Comparison of ENCODE assay signal across 24 mouse cellular contexts in genomic region chr8:60167716-60168272, GRCm38 (mm10).
DNase-seq lines count a peak whose midpoint lies in the region; ATAC-seq lines count a peak whose summit lies in the region.
"Had no signal": no experiment of that assay in that cellular context is flagged by ENCODE, and none has a peak within 500 bp of the region (broad histone marks: within the 10 kb centered on the region; RNA-seq: fewer than 3 reads in every experiment).

No protein-coding gene starts in this region.

- no peak for ATAC-seq in hindbrain, embryonic 11.5 days (ENCODE audit: low FRiP score)
- ATAC-seq in hindbrain, embryonic 14.5 days (ENCODE audit: low FRiP score): no peak
- ATAC-seq in midbrain, embryonic 16.5 days: peak; percentile 39; the same call in 1 of the 2 replicates
- ATAC-seq: CD4-positive, CD25-positive, alpha-beta regulatory T cell, adult 4 months; forebrain, embryonic 15.5 days had no signal

- no peaks in the 10 kb centered on the region for H3K36me3 ChIP-seq in hindbrain, embryonic 11.5 days (ENCODE audit: control insufficient read depth, insufficient read depth, low read length)
- no peaks in the 10 kb centered on the region for H3K36me3 ChIP-seq in hindbrain, embryonic 14.5 days (replicated peaks; ENCODE audit: control insufficient read depth, insufficient read depth)
- no peaks in the 10 kb centered on the region for H3K36me3 ChIP-seq in midbrain, embryonic 16.5 days (ENCODE audit: control insufficient read depth, insufficient read depth, low read length)
- H3K36me3 ChIP-seq: embryonic facial prominence, embryonic 13.5 days; forebrain, embryonic 15.5 days; G1E; heart, embryonic 10.5 days; hindbrain, embryonic 13.5 days had no signal

- H3K4me3 ChIP-seq in hindbrain, embryonic 11.5 days (ENCODE audit: low read depth, low read length): no peak overlapping the region
- H3K4me3 ChIP-seq in hindbrain, embryonic 14.5 days (replicated peaks; ENCODE audit: low read length): no peak overlapping the region
- no peak overlapping the region for H3K4me3 ChIP-seq in midbrain, embryonic 16.5 days (ENCODE audit: low read depth, low read length)
- H3K4me3 ChIP-seq: embryonic facial prominence, embryonic 13.5 days; forebrain, embryonic 15.5 days; heart, embryonic 10.5 days; hindbrain, embryonic 13.5 days had no signal

- peak; percentile 3 for DNase-seq in embryo, embryonic 10.5 days (ENCODE audit: low spot score)
- DNase-seq in embryo, embryonic 10 days (ENCODE audit: low spot score): no peak
- peak; percentile 1 for DNase-seq in hindbrain, embryonic 11.5 days (ENCODE audit: low spot score)
- DNase-seq in hindbrain, embryonic 14.5 days (ENCODE audit: low spot score): no peak
- peak; percentile 2 for DNase-seq in retina, embryonic 14.5 days (ENCODE audit: low spot score)
- no peak for DNase-seq in retina, postnatal 1 day
- no peak for DNase-seq in urinary bladder, postnatal 4 days (ENCODE audit: low spot score in 2 of 2)
- DNase-seq: adrenal gland, adult 8-10 months; adrenal gland, postnatal 36 days; B cell, adult 2 months; cerebellum, adult 11 months; cerebellum, adult 9-11 months; cerebellum, postnatal 36 days; gastrocnemius, postnatal 10 days; heart, adult 18-20 months; heart, postnatal 10 days; heart, postnatal 4 days had no signal

- H3K9me3 ChIP-seq in hindbrain, embryonic 11.5 days (ENCODE audit: control insufficient read depth, low read length): no peaks in the 10 kb centered on the region
- H3K9me3 ChIP-seq in hindbrain, embryonic 14.5 days (ENCODE audit: control insufficient read depth, low read length): no peaks in the 10 kb centered on the region
- no peaks in the 10 kb centered on the region for H3K9me3 ChIP-seq in midbrain, embryonic 16.5 days (replicated peaks; ENCODE audit: control insufficient read depth, low read length, poor library complexity, severe bottlenecking)
- H3K9me3 ChIP-seq: embryonic facial prominence, embryonic 13.5 days; forebrain, embryonic 15.5 days; G1E; heart, embryonic 10.5 days; hindbrain, embryonic 13.5 days had no signal

- no peak overlapping the region for H3K27ac ChIP-seq in hindbrain, embryonic 11.5 days (ENCODE audit: low read depth, low read length)
- no peak overlapping the region for H3K27ac ChIP-seq in hindbrain, embryonic 14.5 days
- no peak overlapping the region for H3K27ac ChIP-seq in midbrain, embryonic 16.5 days (ENCODE audit: low read length)
- H3K27ac ChIP-seq: embryonic facial prominence, embryonic 13.5 days; forebrain, embryonic 15.5 days; heart, embryonic 10.5 days; hindbrain, embryonic 13.5 days had no signal

- 34% methylated on average over 5 of the region's 5 CpGs for WGBS in hindbrain, embryonic 11.5 days
- whole genome bisulfite sequencing in hindbrain, embryonic 14.5 days: 33% methylated on average over 5 of the region's 5 CpGs
- 13% methylated on average over 5 of the region's 5 CpGs for WGBS in midbrain, embryonic 16.5 days

- no peak overlapping the region for H3K4me2 ChIP-seq in hindbrain, embryonic 11.5 days (replicated peaks; ENCODE audit: low read depth, low read length)
- no peak overlapping the region for H3K4me2 ChIP-seq in hindbrain, embryonic 14.5 days (replicated peaks)
- no peak overlapping the region for H3K4me2 ChIP-seq in midbrain, embryonic 16.5 days (ENCODE audit: low read length)
- H3K4me2 ChIP-seq: embryonic facial prominence, embryonic 13.5 days; forebrain, embryonic 15.5 days; hindbrain, embryonic 13.5 days had no signal

- H3K27me3 ChIP-seq in hindbrain, embryonic 11.5 days (ENCODE audit: control insufficient read depth, insufficient read depth, low read length): no peaks in the 10 kb centered on the region
- H3K27me3 ChIP-seq in hindbrain, embryonic 14.5 days (ENCODE audit: control insufficient read depth, insufficient read depth, low read length): no peaks in the 10 kb centered on the region
- no peaks in the 10 kb centered on the region for H3K27me3 ChIP-seq in midbrain, embryonic 16.5 days (ENCODE audit: control insufficient read depth, insufficient read depth, low read depth, low read length)
- H3K27me3 ChIP-seq: embryonic facial prominence, embryonic 13.5 days; forebrain, embryonic 15.5 days; hindbrain, embryonic 13.5 days had no signal

- H3K4me1 ChIP-seq in hindbrain, embryonic 11.5 days (replicated peaks; ENCODE audit: control insufficient read depth, insufficient read depth, low read length): no peaks in the 10 kb centered on the region
- H3K4me1 ChIP-seq in hindbrain, embryonic 14.5 days (replicated peaks; ENCODE audit: control insufficient read depth, insufficient read depth, low read length): no peaks in the 10 kb centered on the region
- H3K4me1 ChIP-seq in midbrain, embryonic 16.5 days (ENCODE audit: control insufficient read depth, insufficient read depth, low read length): no peaks in the 10 kb centered on the region
- H3K4me1 ChIP-seq: embryonic facial prominence, embryonic 13.5 days; forebrain, embryonic 15.5 days; heart, embryonic 10.5 days; hindbrain, embryonic 13.5 days had no signal

- H3K9ac ChIP-seq in hindbrain, embryonic 11.5 days (ENCODE audit: low read depth, low read length): no peak overlapping the region
- H3K9ac ChIP-seq in hindbrain, embryonic 14.5 days: no peak overlapping the region
- H3K9ac ChIP-seq in midbrain, embryonic 16.5 days (ENCODE audit: low read depth, low read length): no peak overlapping the region
- H3K9ac ChIP-seq: embryonic facial prominence, embryonic 13.5 days; forebrain, embryonic 15.5 days; hindbrain, embryonic 13.5 days had no signal

Comparison
In these comparisons a context has a peak if more than half of its experiments do, and no peak if none do; other contexts are left out.
1. DNase-seq: peak in embryo, embryonic 10.5 days (single experiment), hindbrain, embryonic 11.5 days (single experiment) and retina, embryonic 14.5 days (single experiment); none in embryo, embryonic 10 days (single experiment), hindbrain, embryonic 14.5 days (single experiment), retina, postnatal 1 day (single experiment) and urinary bladder, postnatal 4 days (0 of 2).